Mouse (Mus musculus) heart, embryonic 14.5 days (tissue): ENCODE measurements around the gene Gm20721. TPM values are rescaled to one million over a fixed set of nuclear protein-coding genes. Genes with fewer than 3 reads are reported as not detected.
A peak's percentile ranks its signal among the peaks of the same experiment; 100 is the strongest.

Experiments used
- ATAC-seq: fragments of 200-750 bp; cut with Nextera tagmentation; 2 replicates; pipeline ENCODE4 v1.8.0; 2017; ENCODE audit warnings: low read depth, moderate TSS enrichment; ENCODE audit not compliant: insufficient number of reproducible peaks, insufficient read depth, low FRiP score
- H3K27ac ChIP-seq, 2 experiments: fragments of 200-500 bp in 1 of 2; fragments of 300-500 bp in 1 of 2; sonication (generic) in 1 of 2; replicated peaks in 1 of 2; 2 replicates each; pipeline ENCODE4 v1.5.1; 2012 to 2014; ENCODE audit warnings: low read depth in 2 of 2, low read length in 2 of 2, control low read depth in 1 of 2, mild to moderate bottlenecking in 1 of 2, mixed read lengths in 1 of 2; ENCODE audit not compliant: control insufficient read depth in 1 of 2, insufficient read depth in 1 of 2
- H3K27me3 ChIP-seq: fragments of 300-500 bp; sonication (generic); 2 replicates; pipeline ENCODE4 v1.6.1; 2014; ENCODE audit warnings: mild to moderate bottlenecking, low read length, control low read depth; ENCODE audit not compliant: control insufficient read depth, insufficient read depth
- H3K36me3 ChIP-seq: fragments of 300-500 bp; sonication (generic); 2 replicates; pipeline ENCODE4 v1.6.1; 2014; ENCODE audit warnings: mild to moderate bottlenecking, control low read depth, low read length, mixed read lengths; ENCODE audit not compliant: control insufficient read depth, insufficient read depth
- H3K4me1 ChIP-seq, 2 experiments: fragments of 200-500 bp in 1 of 2; fragments of 300-500 bp in 1 of 2; sonication (generic) in 1 of 2; 2 replicates each; pipeline ENCODE4 v1.6.1; 2012 to 2014; ENCODE audit warnings: low read length in 2 of 2, control low read depth in 1 of 2, mixed read lengths in 1 of 2; ENCODE audit not compliant: control insufficient read depth in 2 of 2, insufficient read depth in 2 of 2
- H3K4me2 ChIP-seq: fragments of 300-500 bp; sonication (generic); 2 replicates; pipeline ENCODE4 v1.6.1; 2014; ENCODE audit warnings: mild to moderate bottlenecking, low read length
- H3K4me3 ChIP-seq, 2 experiments: fragments of 200-500 bp in 1 of 2; fragments of 300-500 bp in 1 of 2; sonication (generic) in 1 of 2; 2 replicates each; pipeline ENCODE4 v1.5.1; 2012 to 2014; ENCODE audit warnings: low read length in 2 of 2, mild to moderate bottlenecking in 2 of 2, control low read depth in 1 of 2, low read depth in 1 of 2, moderate library complexity in 1 of 2; ENCODE audit not compliant: control insufficient read depth in 1 of 2, insufficient read depth in 1 of 2
- H3K9ac ChIP-seq: fragments of 300-500 bp; sonication (generic); 2 replicates; pipeline ENCODE4 v1.6.1; 2014; ENCODE audit warnings: mild to moderate bottlenecking, low read length
- H3K9me3 ChIP-seq: fragments of 300-500 bp; sonication (generic); 2 replicates; pipeline ENCODE4 v1.6.1; 2016; ENCODE audit warnings: low read length, control low read depth; ENCODE audit not compliant: control insufficient read depth
- WGBS: fragments of 180-500 bp; shearing (Covaris S2); extraction: QIAGEN DNeasy Blood & Tissue Kit; methylation state at CpG from one replicate; pipeline ENCODE4 v1.1.7; 2014; 5-methylcytosine and 5-hydroxymethylcytosine counted together
- polyA plus RNA-seq: library from polyadenylated mRNA; unstranded; fragments of >200 nt; fragmentation: Nextera tagmentation; extraction: Ambion mirVana; gene quantifications from 2 replicates; pipeline ENCODE4 v1.2.1, GENCODE M21; 2014

Gm20721 gene
- polyA plus RNA-seq, 1 experiment from 2014 or later = 6.8 TPM

GRCm38 (mm10) chr2:174288673-174289430 is 57.7 kb downstream of the Gm20721 start:
- H3K9me3 ChIP-seq = peaks cover 24% of the 10 kb centered on the region
- no peak overlapping the region for H3K4me3 ChIP-seq
- peaks cover 43% of the 10 kb centered on the region for H3K27me3 ChIP-seq
- no peak overlapping the region for H3K4me2 ChIP-seq
- no peak for ATAC-seq
- no peak overlapping the region for H3K9ac ChIP-seq
- H3K36me3 ChIP-seq = peaks cover 32% of the 10 kb centered on the region
- H3K27ac ChIP-seq = no peak overlapping the region
- WGBS = 53% methylated on average over 12 of the region's 12 CpGs
- H3K4me1 ChIP-seq = peaks cover 2 to 19% of the 10 kb centered on the region in 2 experiments; a peak in 2 of 4 replicates

GRCm38 (mm10) chr2:174287921-174288320 is 58.6 kb downstream of the Gm20721 start:
- 39% methylated on average over 7 of the region's 7 CpGs for WGBS
- H3K27me3 ChIP-seq = peaks cover 48% of the 10 kb centered on the region

GRCm38 (mm10) chr2:174285921-174286470 is 60.5 kb downstream of the Gm20721 start:
- Histone ChIP-seq H3K9ac (no peak overlapping the region), H3K36me3 (peaks cover 59% of the 10 kb centered on the region), H3K4me1 (peaks cover 0 to 2% of the 10 kb centered on the region in 2 experiments; a peak in 1 of 4 replicates), H3K9me3 (peaks cover 24% of the 10 kb centered on the region), H3K27me3 (peaks cover 52% of the 10 kb centered on the region), H3K4me3 (no peak overlapping the region), H3K27ac (no peak overlapping the region), H3K4me2 (no peak overlapping the region)
- ATAC-seq = no peak
- WGBS = 48% methylated on average over 34 of the region's 34 CpGs

More at GRCm38 (mm10) chr2:174287921-174288320, 58.6 kb downstream of the Gm20721 start:
- Histone ChIP-seq H3K36me3 (peaks cover 41% of the 10 kb centered on the region), H3K9me3 (peaks cover 24% of the 10 kb centered on the region), H3K4me1 (peaks cover 2 to 15% of the 10 kb centered on the region in 2 experiments; a peak in 2 of 4 replicates), H3K9ac (no peak overlapping the region), H3K4me3 (no peak overlapping the region), H3K4me2 (no peak overlapping the region), H3K27ac (no peak overlapping the region)
- ATAC-seq = no peak

GRCm38 (mm10) chr2:174284807-174285457 is 61.6 kb downstream of the Gm20721 start:
- no peak overlapping the region for H3K27ac ChIP-seq
- H3K9ac ChIP-seq = no peak overlapping the region
- no peak for ATAC-seq
- H3K36me3 ChIP-seq = peaks cover 70% of the 10 kb centered on the region
- peaks cover 24% of the 10 kb centered on the region for H3K9me3 ChIP-seq
- peaks cover 52% of the 10 kb centered on the region for H3K27me3 ChIP-seq
- H3K4me2 ChIP-seq = peak overlapping the region; percentile 50
- WGBS = 44% methylated on average over 57 of the region's 58 CpGs
- no peaks in the 10 kb centered on the region for H3K4me1 ChIP-seq
- H3K4me3 ChIP-seq = peak overlapping the region; percentile 14 to 29

- 47% methylated on average over 19 of the region's 19 CpGs for WGBS
- H3K4me1 ChIP-seq = no peaks in the 10 kb centered on the region
Measured at GRCm38 (mm10) chr2:174284011-174284410, 62.5 kb downstream of the Gm20721 start, which contains the start of gene Gnas. Gene Gnas, plus strand, starts transcription at chr2:174284320.

GRCm38 (mm10) chr2:174283341-174283740 is 63.2 kb downstream of the Gm20721 start:
- H3K9me3 ChIP-seq = peaks cover 24% of the 10 kb centered on the region
- H3K27ac ChIP-seq = no peak overlapping the region
- H3K9ac ChIP-seq = no peak overlapping the region
- 0 out of 4 replicates have a peak overlapping the region, but pooled peaks of 1 of the 2 experiments have one; percentile 29 for H3K4me3 ChIP-seq
- H3K27me3 ChIP-seq = peaks cover 47% of the 10 kb centered on the region
- ATAC-seq = no peak
- no peaks in the 10 kb centered on the region for H3K4me1 ChIP-seq
- H3K4me2 ChIP-seq = peak overlapping the region; percentile 50
- WGBS = 43% methylated on average over 11 of the region's 11 CpGs
- H3K36me3 ChIP-seq = peaks cover 76% of the 10 kb centered on the region

More at GRCm38 (mm10) chr2:174284011-174284410, 62.5 kb downstream of the Gm20721 start, which contains the start of gene Gnas:
- no peak for ATAC-seq
- Histone ChIP-seq H3K27ac (no peak within 1 kb of the TSS), H3K4me3 (peak within 1 kb of the TSS; percentile 14 to 29), H3K4me2 (peak within 1 kb of the TSS; percentile 50), H3K36me3 (peaks cover 76% of the 10 kb centered on the region), H3K9ac (no peak within 1 kb of the TSS), H3K27me3 (peaks cover 48% of the 10 kb centered on the region), H3K9me3 (peaks cover 24% of the 10 kb centered on the region)
